Mouse (Mus musculus): ENCODE measurements around the gene Rpl15. TPM values are rescaled to one million over a fixed set of nuclear protein-coding genes. Genes with fewer than 3 reads are reported as not detected.
A peak's percentile ranks its signal among the peaks of the same experiment; 100 is the strongest.
"Not testable (repeated sequence)": the region's sequence is repeated elsewhere in the genome, so short reads cannot be mapped to it uniquely, and the experiment has no call there.

The Rpl15 gene
- polyA plus RNA-seq, 1 experiment from 2014 or later = 528 TPM

DNA sequence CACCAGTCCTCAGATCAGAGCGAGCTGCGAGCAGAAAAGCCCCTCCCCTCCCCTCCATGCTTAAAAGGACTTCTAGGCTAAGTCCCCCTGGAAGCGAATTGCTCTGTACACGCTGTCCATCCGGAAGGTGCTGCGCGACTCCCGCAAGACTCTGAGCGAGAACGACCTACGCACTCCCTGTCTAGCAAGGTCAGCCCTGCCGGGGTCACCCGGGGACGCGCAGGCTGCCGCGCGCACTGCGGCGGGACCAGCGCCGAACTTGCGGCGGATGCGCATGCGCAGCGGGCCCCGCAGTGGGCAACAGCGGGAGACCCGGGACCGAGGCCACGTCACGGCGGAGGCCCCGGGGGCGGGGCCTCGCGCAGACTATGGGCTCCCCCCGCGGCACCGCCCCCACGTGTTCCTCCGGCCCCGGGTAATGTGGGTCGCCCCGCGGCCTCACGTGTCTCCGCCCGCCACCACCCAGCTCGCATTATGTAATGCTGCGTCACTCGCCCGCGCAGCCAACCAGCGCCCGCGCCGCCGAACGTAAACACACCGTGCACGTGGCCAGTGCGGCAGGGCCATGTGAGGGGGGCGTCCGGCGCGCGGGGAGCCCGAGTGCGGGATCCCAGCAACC is 33.0 kb downstream of the Rpl15 start:
- Histone ChIP-seq H3K4me3 (ENCODE audit: low read depth, low read length) (peak overlapping the region; percentile 75), H3K36me3 (ENCODE audit: control insufficient read depth, insufficient read depth, low read length) (no peaks in the 10 kb centered on the region), H3K27me3 (ENCODE audit: control insufficient read depth, insufficient read depth, low read length) (no peaks in the 10 kb centered on the region), H3K4me1 (ENCODE audit: control insufficient read depth, insufficient read depth, low read length) (no peaks in the 10 kb centered on the region), H3K9me3 (ENCODE audit: control insufficient read depth, low read length) (no peaks in the 10 kb centered on the region; the same call in 1 of the 2 replicates), H3K9ac (ENCODE audit: low read length) (peak overlapping the region; percentile 68), H3K27ac (replicated peaks; ENCODE audit: low read depth, low read length) (peak overlapping the region; percentile 69), H3K4me2 (ENCODE audit: low read depth, severe bottlenecking) (peak overlapping the region; percentile 73)
- under 1% methylated on average over 64 of the region's 71 CpGs for WGBS
- ATAC-seq (ENCODE audit: insufficient number of reproducible peaks, low FRiP score, low TSS enrichment, low read depth) = peak; percentile 91
- DNase-seq (ENCODE audit: low spot score) = peak; percentile 97

DNA sequence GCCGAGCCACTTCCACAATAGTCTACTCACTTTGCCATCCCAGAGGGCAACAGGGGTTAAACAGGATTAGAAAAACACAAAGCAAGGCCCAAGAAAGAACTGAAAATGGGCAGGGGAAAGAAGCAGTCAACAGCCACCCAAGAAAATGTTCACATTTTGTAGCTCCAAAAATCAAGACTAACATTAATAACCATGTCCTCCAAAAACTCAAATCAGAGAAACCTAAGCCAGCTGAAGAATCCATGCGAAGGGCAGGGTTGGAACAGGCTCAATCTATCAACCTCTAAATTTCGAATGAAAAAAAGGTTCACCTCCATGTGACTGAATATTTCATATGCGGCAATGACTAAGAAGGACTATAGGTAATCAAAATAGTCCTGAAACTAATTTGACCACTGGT is 33.8 kb downstream of the Rpl15 start:
- H3K9me3 ChIP-seq (ENCODE audit: control insufficient read depth, low read length) = no peaks in the 10 kb centered on the region; the same call in 1 of the 2 replicates
- no peaks in the 10 kb centered on the region for H3K27me3 ChIP-seq (ENCODE audit: control insufficient read depth, insufficient read depth, low read length)
- ATAC-seq (ENCODE audit: insufficient number of reproducible peaks, low FRiP score, low TSS enrichment, low read depth) (no peak), DNase-seq (ENCODE audit: low spot score) (no peak)
- no peaks in the 10 kb centered on the region for H3K36me3 ChIP-seq (ENCODE audit: control insufficient read depth, insufficient read depth, low read length)
- H3K4me1 ChIP-seq (ENCODE audit: control insufficient read depth, insufficient read depth, low read length) = no peaks in the 10 kb centered on the region
- H3K4me3 ChIP-seq (ENCODE audit: low read depth, low read length) = no peak overlapping the region
- 73% methylated on average over 4 of the region's 4 CpGs for WGBS
- no peak overlapping the region for H3K27ac ChIP-seq (replicated peaks; ENCODE audit: low read depth, low read length)
- H3K9ac ChIP-seq (ENCODE audit: low read length) = no peak overlapping the region
- H3K4me2 ChIP-seq (ENCODE audit: low read depth, severe bottlenecking) = no peak overlapping the region

- H3K4me1 ChIP-seq (ENCODE audit: control insufficient read depth, insufficient read depth, low read length); DNase-seq (ENCODE audit: low spot score); H3K27ac ChIP-seq (replicated peaks; ENCODE audit: low read depth, low read length); H3K27me3 ChIP-seq (ENCODE audit: control insufficient read depth, insufficient read depth, low read length); H3K4me2 ChIP-seq (ENCODE audit: low read depth, severe bottlenecking); H3K9ac ChIP-seq (ENCODE audit: low read length); H3K4me3 ChIP-seq (ENCODE audit: low read depth, low read length); ATAC-seq (ENCODE audit: insufficient number of reproducible peaks, low FRiP score, low TSS enrichment, low read depth); H3K36me3 ChIP-seq (ENCODE audit: control insufficient read depth, insufficient read depth, low read length); H3K9me3 ChIP-seq (ENCODE audit: control insufficient read depth, low read length): not testable (repeated sequence)
- WGBS = 87% methylated on average over 2 of the region's 2 CpGs
Measured at GRCm38 (mm10) chr14:18236496-18237235, 34.5 kb downstream of the Rpl15 start.

- WGBS = 64% methylated on average over 5 of the region's 5 CpGs
Measured at GRCm38 (mm10) chr14:18233981-18234960, 36.9 kb downstream of the Rpl15 start.

GRCm38 (mm10) chr14:18233076-18233475 is 38.1 kb downstream of the Rpl15 start:
- DNase-seq (ENCODE audit: low spot score) (no peak), ATAC-seq (ENCODE audit: insufficient number of reproducible peaks, low FRiP score, low TSS enrichment, low read depth) (no peak)
- no peak overlapping the region for H3K4me3 ChIP-seq (ENCODE audit: low read depth, low read length)
- H3K9ac ChIP-seq (ENCODE audit: low read length) = no peak overlapping the region
- no peaks in the 10 kb centered on the region for H3K27me3 ChIP-seq (ENCODE audit: control insufficient read depth, insufficient read depth, low read length)
- WGBS = 88% methylated on average over 2 of the region's 2 CpGs
- H3K4me1 ChIP-seq (ENCODE audit: control insufficient read depth, insufficient read depth, low read length) = no peaks in the 10 kb centered on the region
- H3K36me3 ChIP-seq (ENCODE audit: control insufficient read depth, insufficient read depth, low read length) = no peaks in the 10 kb centered on the region
- H3K4me2 ChIP-seq (ENCODE audit: low read depth, severe bottlenecking) = no peak overlapping the region
- H3K9me3 ChIP-seq (ENCODE audit: control insufficient read depth, low read length) = no peaks in the 10 kb centered on the region; the same call in 1 of the 2 replicates
- H3K27ac ChIP-seq (replicated peaks; ENCODE audit: low read depth, low read length) = no peak overlapping the region

More at GRCm38 (mm10) chr14:18233981-18234960, 36.9 kb downstream of the Rpl15 start:
- DNase-seq (ENCODE audit: low spot score) = no peak
- no peak overlapping the region for H3K9ac ChIP-seq (ENCODE audit: low read length)
- no peaks in the 10 kb centered on the region; the same call in 1 of the 2 replicates for H3K9me3 ChIP-seq (ENCODE audit: control insufficient read depth, low read length)
- no peaks in the 10 kb centered on the region for H3K4me1 ChIP-seq (ENCODE audit: control insufficient read depth, insufficient read depth, low read length)
- H3K27ac ChIP-seq (replicated peaks; ENCODE audit: low read depth, low read length) = no peak overlapping the region
- H3K4me2 ChIP-seq (ENCODE audit: low read depth, severe bottlenecking) = no peak overlapping the region
- no peak overlapping the region for H3K4me3 ChIP-seq (ENCODE audit: low read depth, low read length)
- ATAC-seq (ENCODE audit: insufficient number of reproducible peaks, low FRiP score, low TSS enrichment, low read depth) = no peak
- no peaks in the 10 kb centered on the region for H3K36me3 ChIP-seq (ENCODE audit: control insufficient read depth, insufficient read depth, low read length)
- H3K27me3 ChIP-seq (ENCODE audit: control insufficient read depth, insufficient read depth, low read length) = no peaks in the 10 kb centered on the region

DNA sequence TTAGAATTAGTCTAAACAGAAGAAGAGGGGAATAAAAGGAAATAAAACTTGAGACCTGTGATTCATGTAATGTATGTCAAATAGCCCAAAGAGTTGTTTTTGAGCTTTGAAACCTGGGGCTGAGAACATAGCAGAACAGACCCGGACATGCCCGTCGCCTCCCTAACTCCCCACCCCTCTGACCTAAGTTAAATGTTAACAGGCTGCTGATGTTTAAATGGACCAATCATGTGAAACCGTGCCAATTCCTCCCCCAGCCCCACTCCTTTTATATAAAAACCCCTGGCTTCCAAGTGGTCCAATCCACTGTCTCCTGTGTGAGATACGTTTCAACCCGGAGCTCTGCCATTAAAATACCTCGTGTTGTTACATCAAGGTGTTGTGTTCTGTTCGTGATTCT is 39.3 kb downstream of the Rpl15 start:
- 94% methylated on average over 8 of the region's 8 CpGs for WGBS
- ATAC-seq (ENCODE audit: insufficient number of reproducible peaks, low FRiP score, low TSS enrichment, low read depth); H3K4me2 ChIP-seq (ENCODE audit: low read depth, severe bottlenecking); H3K4me3 ChIP-seq (ENCODE audit: low read depth, low read length); H3K27me3 ChIP-seq (ENCODE audit: control insufficient read depth, insufficient read depth, low read length); H3K27ac ChIP-seq (replicated peaks; ENCODE audit: low read depth, low read length); DNase-seq (ENCODE audit: low spot score); H3K9me3 ChIP-seq (ENCODE audit: control insufficient read depth, low read length); H3K4me1 ChIP-seq (ENCODE audit: control insufficient read depth, insufficient read depth, low read length); H3K9ac ChIP-seq (ENCODE audit: low read length); H3K36me3 ChIP-seq (ENCODE audit: control insufficient read depth, insufficient read depth, low read length): not testable (repeated sequence)

- H3K9ac ChIP-seq (ENCODE audit: low read length); H3K4me3 ChIP-seq (ENCODE audit: low read depth, low read length); H3K4me1 ChIP-seq (ENCODE audit: control insufficient read depth, insufficient read depth, low read length); ATAC-seq (ENCODE audit: insufficient number of reproducible peaks, low FRiP score, low TSS enrichment, low read depth); H3K4me2 ChIP-seq (ENCODE audit: low read depth, severe bottlenecking); H3K27me3 ChIP-seq (ENCODE audit: control insufficient read depth, insufficient read depth, low read length); DNase-seq (ENCODE audit: low spot score); H3K9me3 ChIP-seq (ENCODE audit: control insufficient read depth, low read length); H3K27ac ChIP-seq (replicated peaks; ENCODE audit: low read depth, low read length); H3K36me3 ChIP-seq (ENCODE audit: control insufficient read depth, insufficient read depth, low read length): not testable (repeated sequence)
- 93% methylated on average over 10 of the region's 10 CpGs for WGBS
Measured at GRCm38 (mm10) chr14:18229751-18230150, 41.4 kb downstream of the Rpl15 start.

GRCm38 (mm10) chr14:18226181-18226580 is 45.0 kb downstream of the Rpl15 start:
- WGBS = 92% methylated on average over 11 of the region's 11 CpGs
- H3K27ac ChIP-seq (replicated peaks; ENCODE audit: low read depth, low read length); DNase-seq (ENCODE audit: low spot score); ATAC-seq (ENCODE audit: insufficient number of reproducible peaks, low FRiP score, low TSS enrichment, low read depth); H3K4me1 ChIP-seq (ENCODE audit: control insufficient read depth, insufficient read depth, low read length); H3K4me2 ChIP-seq (ENCODE audit: low read depth, severe bottlenecking); H3K4me3 ChIP-seq (ENCODE audit: low read depth, low read length); H3K36me3 ChIP-seq (ENCODE audit: control insufficient read depth, insufficient read depth, low read length); H3K9me3 ChIP-seq (ENCODE audit: control insufficient read depth, low read length); H3K9ac ChIP-seq (ENCODE audit: low read length); H3K27me3 ChIP-seq (ENCODE audit: control insufficient read depth, insufficient read depth, low read length): not testable (repeated sequence)

Data from limb, embryonic 11.5 days (tissue).